Mouse (Mus musculus): ENCODE data around the gene Fbln1. TPM values are rescaled to one million over a fixed set of nuclear protein-coding genes. Genes with fewer than 3 reads are reported as not detected.

Fbln1 gene
- total RNA-seq, 2 experiments from 2014 or later: 6.5 to 20.9 TPM

DNA sequence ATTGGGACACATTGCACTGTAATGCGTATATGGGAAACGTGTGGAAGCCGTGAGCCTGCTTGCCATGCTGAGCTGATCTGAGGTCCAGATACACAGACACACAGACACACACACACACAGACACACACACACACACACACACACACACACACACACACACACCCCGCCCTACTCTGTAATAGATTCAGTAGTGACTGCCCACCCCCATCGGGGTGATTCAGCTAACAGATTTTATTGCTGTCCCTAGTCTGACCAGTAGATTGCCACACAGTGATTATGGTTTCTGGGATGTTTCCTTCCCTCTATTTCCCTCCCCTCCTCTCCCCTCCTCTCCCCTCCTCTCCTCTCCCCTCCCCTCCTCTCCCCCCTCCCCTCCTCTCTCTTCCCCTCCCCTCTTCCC is 42.6 kb downstream of the Fbln1 start:
- no peak for TF ChIP-seq CTCF (IDR thresholded peaks at IDR 0.05)
- Histone ChIP-seq H3K27ac (no peak overlapping the region), H3K4me3 (no peak overlapping the region)
- intact Hi-C loops (cut with DNase I): no loop called here
- no peak for DNase-seq

DNA sequence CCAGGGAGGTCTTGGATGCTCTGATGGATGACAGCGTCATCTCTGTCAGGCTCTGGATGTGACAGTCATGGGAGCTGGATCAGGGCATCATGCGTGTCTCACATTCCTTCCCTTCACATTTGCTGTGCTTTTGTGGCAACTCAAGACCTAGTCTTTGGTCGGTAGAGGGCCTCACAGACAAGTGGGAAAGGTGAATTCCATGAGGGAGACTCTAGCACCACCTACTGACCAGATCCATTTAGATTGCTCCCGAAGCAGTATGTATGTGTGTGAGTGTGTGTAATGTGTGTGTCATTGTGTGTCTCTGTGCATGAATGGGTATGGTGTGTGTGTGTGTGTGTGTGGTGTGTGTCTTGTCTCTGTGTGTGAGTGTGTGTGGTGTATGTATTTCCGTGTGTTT is 43.5 kb downstream of the Fbln1 start:
- no peak overlapping the region for H3K4me3 ChIP-seq
- intact Hi-C loops (cut with DNase I): loop anchor here (1.0 kb wide), 1 partner anchor 98 kb away; no protein-coding TSS in a partner anchor
- TF ChIP-seq CTCF (IDR thresholded peaks at IDR 0.05): peak; percentile 86
- no peak for DNase-seq
- H3K27ac ChIP-seq: no peak overlapping the region

DNA sequence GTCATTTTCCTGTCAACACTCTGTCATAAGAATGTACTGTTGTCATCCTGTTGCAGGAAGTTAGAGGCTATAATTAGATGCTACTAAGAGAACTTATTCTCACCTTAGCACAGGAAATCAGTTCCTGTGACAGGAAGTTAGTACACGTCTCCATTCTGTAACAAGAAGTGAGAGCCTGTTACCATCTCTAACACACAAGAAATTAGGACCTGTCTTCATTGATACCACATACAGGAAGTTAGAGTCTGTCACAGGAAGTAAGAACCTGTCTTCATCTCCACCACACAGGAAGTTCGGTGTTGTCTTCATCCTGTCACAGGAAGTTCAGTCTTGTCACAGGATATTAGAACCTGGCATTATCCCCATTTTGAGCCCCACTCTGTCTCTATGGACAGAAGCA is 44.7 kb downstream of the Fbln1 start:
- no peak overlapping the region for H3K4me3 ChIP-seq
- no peak for TF ChIP-seq CTCF (IDR thresholded peaks at IDR 0.05)
- intact Hi-C loops (cut with DNase I): no loop called here
- DNase-seq: no peak
- H3K27ac ChIP-seq: no peak overlapping the region

DNA sequence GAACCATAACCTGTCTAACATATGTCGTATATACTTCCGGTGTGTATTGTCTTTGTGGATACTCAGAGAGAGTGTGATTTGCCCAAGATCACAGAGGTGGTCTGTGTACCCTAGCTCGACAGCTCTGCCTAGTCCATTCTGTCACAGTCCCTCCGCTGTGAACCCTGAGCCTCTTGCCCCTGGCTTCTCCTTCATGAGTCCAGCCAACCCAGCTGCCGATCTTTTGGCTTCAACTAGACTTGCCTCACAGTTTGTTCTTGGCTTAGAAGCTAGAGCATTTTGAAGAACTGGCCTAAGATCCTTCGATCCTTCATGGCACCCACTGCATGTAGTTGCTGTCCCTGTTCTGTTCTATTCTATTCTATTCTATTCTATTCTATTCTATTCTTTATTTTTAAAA is 46.7 kb downstream of the Fbln1 start:
- peak overlapping the region; percentile 40; the same call in 1 of the 2 replicates for H3K27ac ChIP-seq
- intact Hi-C loops (cut with DNase I): no loop called here
- DNase-seq: no peak
- H3K4me3 ChIP-seq: no peak overlapping the region
- no peak for TF ChIP-seq CTCF (IDR thresholded peaks at IDR 0.05)

- intact Hi-C loops (cut with DNase I): no loop called here
- H3K27ac ChIP-seq: no peak overlapping the region
- H3K4me3 ChIP-seq: no peak overlapping the region
- peak; percentile 63 for TF ChIP-seq CTCF (IDR thresholded peaks at IDR 0.05)
- peak; percentile 63 for DNase-seq
These were observed 52.2 kb downstream of the Fbln1 start for GRCm38 (mm10) chr15:85257775-85258429.

DNA sequence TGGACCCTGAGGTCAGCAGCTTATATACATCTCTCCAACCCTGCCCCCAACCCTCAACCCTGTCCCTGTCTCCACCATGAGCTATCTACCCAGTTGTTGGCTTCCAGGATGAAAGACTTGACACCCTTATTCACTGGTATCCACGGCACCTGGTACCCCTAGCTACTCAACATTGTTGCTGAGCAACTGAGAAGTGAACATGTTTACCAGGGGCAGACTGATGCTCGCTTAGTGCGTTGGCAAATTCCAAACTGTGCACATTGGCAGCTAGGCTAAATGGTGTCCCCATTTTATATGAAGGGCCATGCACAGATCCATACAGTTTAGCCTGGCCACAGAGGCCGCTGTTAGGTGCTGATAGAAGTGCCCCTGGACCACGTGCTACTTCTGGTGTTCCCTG is 57.1 kb downstream of the Fbln1 start:
- intact Hi-C loops (cut with DNase I): no loop called here
- no peak for DNase-seq
- no peak for TF ChIP-seq CTCF (IDR thresholded peaks at IDR 0.05)
- Histone ChIP-seq H3K27ac (no peak overlapping the region), H3K4me3 (no peak overlapping the region)

GRCm38 (mm10) chr15:85266729-85267434 is 61.1 kb downstream of the Fbln1 start:
- peak; percentile 85 for DNase-seq
- TF ChIP-seq CTCF (IDR thresholded peaks at IDR 0.05): peak; percentile 77
- intact Hi-C loops (cut with DNase I): loop anchor here (1.0 to 5.0 kb wide), 3 partner anchors 50 to 316 kb away; no protein-coding TSS in a partner anchor
- H3K4me3 ChIP-seq: no peak overlapping the region
- no peak overlapping the region for H3K27ac ChIP-seq

GRCm38 (mm10) chr15:85267891-85268290 is 62.1 kb downstream of the Fbln1 start:
- intact Hi-C loops (cut with DNase I): loop anchor here (2.0 to 5.0 kb wide), 2 partner anchors 49 to 209 kb away; no protein-coding TSS in a partner anchor
- Histone ChIP-seq H3K4me3 (no peak overlapping the region), H3K27ac (no peak overlapping the region)
- TF ChIP-seq CTCF (IDR thresholded peaks at IDR 0.05): no peak
- DNase-seq: no peak

GRCm38 (mm10) chr15:85272988-85273387 is 67.2 kb downstream of the Fbln1 start:
- no peak for TF ChIP-seq CTCF (IDR thresholded peaks at IDR 0.05)
- no peak overlapping the region for H3K4me3 ChIP-seq
- intact Hi-C loops (cut with DNase I): no loop called here
- no peak overlapping the region for H3K27ac ChIP-seq
- no peak for DNase-seq

GRCm38 (mm10) chr15:85277221-85277620 is 71.5 kb downstream of the Fbln1 start:
- no peak for DNase-seq
- Histone ChIP-seq H3K27ac (no peak overlapping the region), H3K4me3 (no peak overlapping the region)
- intact Hi-C loops (cut with DNase I): no loop called here
- no peak for TF ChIP-seq CTCF (IDR thresholded peaks at IDR 0.05)

GRCm38 (mm10) chr15:85278986-85279385 is 73.2 kb downstream of the Fbln1 start:
- Histone ChIP-seq H3K4me3 (no peak overlapping the region), H3K27ac (no peak overlapping the region)
- TF ChIP-seq CTCF (IDR thresholded peaks at IDR 0.05): no peak
- DNase-seq: no peak
- intact Hi-C loops (cut with DNase I): no loop called here

DNA sequence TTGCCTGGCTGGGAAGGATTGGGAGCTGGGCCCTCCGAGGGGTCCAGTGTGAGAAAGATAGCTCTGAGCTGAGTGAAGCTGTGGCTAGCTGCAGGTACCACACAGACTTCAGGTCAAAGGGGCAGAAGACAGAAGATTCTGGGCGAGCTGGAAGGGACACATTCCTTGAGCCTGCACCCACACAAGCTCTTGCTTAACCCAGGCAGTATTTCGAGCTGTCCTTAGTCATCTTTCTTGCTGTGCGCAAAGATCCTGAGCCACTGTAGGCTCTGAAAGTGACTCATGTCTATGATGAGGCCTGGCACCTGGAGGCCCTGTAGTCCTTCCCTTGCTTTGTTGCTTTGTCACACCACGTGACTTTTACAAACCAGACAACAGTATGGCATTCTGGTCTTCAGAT is 76.3 kb downstream of the Fbln1 start:
- H3K4me3 ChIP-seq: no peak overlapping the region
- intact Hi-C loops (cut with DNase I): no loop called here
- TF ChIP-seq CTCF (IDR thresholded peaks at IDR 0.05): no peak
- no peak overlapping the region for H3K27ac ChIP-seq
- no peak for DNase-seq

- DNase-seq: no peak
- Histone ChIP-seq H3K27ac (no peak overlapping the region), H3K4me3 (no peak overlapping the region)
- intact Hi-C loops (cut with DNase I): no loop called here
- no peak for TF ChIP-seq CTCF (IDR thresholded peaks at IDR 0.05)
These were observed 78.9 kb downstream of the Fbln1 start for GRCm38 (mm10) chr15:85284651-85285050.

All from gastrocnemius, adult 2 months (tissue).